Mouse (Mus musculus): ENCODE data around the gene Hdlbp.
"Not testable (repeated sequence)": the region's sequence is repeated elsewhere in the genome, so short reads cannot be mapped to it uniquely, and the experiment has no call there.

The Hdlbp gene

DNA sequence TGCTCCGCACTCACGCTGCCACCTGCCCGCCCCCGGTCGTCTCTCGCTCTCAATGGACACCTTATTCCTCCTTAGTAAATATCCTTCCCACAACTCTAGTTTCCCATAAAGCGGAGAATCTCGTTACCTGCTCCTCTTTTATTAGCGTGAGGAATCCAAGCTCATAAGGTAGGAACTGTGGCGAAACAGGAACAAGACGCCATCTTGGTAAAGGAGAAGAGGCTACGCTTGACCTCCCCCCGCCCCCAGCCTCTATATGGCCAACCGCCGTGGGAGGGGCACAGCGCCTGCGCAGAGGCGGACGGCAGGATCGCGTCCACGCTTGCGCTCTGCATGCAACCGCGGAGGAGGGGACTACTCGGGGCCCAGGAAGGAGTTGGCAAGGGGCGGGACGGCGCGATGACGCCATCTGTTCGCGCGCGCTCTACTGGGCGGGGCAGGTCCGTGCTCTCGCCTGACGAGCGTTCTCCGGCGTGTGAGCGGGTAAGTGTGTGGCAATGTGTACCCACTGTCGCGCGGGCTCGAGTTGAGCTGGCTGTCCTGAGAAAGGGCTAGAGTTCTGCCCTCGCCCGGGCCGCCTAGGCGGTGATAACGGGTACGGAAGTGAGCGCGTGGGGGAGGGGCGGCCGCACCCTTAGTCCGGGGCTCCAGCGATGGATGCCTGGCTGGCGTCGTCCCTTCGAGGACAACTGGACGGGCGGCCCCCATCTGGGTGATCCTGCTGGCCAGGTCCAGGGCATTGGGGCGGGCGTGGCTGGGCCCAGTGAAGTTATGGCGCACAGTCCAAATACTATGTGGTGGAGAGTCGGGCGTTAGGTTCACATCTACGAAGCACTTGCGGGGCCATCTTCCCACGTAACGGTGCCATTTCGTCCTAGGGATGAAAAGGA, at the start of gene Hdlbp:
TSS of gene Hdlbp (minus strand) at position 230 of the 890 bp plus-strand sequence.
- peak; percentile 100 for DNase-seq (ENCODE audit: extremely low read depth, insufficient read length, low spot score)

DNA sequence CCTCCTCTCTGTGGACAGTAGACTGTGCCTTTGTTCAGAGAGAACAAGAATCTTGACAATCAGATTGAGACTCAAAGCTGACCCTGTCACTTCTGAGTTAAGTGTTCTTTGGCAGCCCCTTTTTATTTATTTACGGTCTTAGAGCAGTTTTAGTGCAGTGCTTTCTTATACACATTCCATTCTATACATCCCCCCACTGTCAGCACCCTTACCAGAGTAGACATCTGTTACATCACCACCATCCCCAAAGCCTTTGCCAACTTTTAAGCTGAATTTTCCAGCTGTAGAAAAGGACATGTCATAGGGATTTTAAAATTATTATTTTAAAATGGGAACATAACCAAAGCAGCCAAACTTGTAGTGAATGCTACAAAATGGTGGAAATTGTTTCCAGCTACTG, 43.7 kb upstream of the Hdlbp start:
- no peak for DNase-seq (ENCODE audit: extremely low read depth, insufficient read length, low spot score)

DNA sequence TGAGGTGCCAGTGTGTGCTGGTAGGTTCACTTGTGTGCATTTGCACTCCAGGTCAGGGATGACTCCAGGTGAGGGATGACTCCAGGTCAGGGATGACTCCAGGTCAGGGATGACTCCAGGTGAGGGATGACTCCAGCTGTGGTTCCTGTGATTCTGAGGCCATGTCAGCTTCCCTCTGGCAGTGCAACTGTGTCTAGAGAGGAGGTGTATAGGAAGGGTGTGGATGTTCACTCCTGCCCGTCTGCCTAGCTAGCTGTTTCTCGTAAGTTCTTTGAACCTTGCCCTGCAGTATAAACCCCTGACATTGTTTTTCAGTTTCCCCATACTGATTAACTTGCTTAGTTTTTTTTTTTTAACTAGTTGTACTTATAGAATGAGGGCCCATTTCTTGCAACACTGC, 42.9 kb upstream of the Hdlbp start:
- no peak for DNase-seq (ENCODE audit: extremely low read depth, insufficient read length, low spot score)

DNA sequence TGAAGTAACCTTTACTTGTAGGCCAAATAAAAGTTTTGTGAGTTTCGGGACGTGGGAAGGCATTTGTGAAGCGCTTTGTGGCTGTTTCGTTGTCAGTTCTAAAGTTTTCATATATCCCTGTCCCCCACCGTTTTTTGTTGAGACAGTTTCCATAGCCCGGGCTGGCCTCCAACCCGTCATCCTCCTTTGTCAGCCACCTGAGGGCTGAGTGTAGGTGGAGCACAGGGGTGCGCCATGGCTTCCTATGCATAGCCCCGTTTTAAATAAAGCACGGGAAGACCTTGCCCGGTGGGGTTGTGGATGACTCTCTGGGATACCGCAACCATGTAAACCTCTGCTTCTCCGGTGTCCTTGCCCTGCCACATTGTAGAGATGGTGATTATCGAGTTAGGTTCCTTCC, 34.6 kb upstream of the Hdlbp start:
- DNase-seq (ENCODE audit: extremely low read depth, insufficient read length, low spot score) = no peak

DNA sequence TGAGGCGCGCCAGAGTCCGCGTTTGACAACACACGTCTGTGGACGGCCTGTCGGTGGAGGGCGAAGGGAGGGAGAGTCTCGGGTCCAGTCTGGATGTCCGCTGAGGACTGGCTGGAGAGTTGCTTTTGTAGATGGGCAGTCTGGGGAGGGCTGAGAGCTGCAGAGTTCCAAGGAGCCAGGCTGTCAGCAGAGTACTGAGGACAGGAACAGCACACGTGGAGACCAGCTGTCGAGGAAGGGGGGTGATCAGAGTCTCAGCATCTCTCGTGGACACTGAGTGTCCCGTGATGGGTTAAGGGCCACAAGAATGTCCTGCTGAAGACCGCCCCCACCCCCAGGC, 33.7 kb upstream of the Hdlbp start:
- no peak for DNase-seq (ENCODE audit: extremely low read depth, insufficient read length, low spot score)

DNA sequence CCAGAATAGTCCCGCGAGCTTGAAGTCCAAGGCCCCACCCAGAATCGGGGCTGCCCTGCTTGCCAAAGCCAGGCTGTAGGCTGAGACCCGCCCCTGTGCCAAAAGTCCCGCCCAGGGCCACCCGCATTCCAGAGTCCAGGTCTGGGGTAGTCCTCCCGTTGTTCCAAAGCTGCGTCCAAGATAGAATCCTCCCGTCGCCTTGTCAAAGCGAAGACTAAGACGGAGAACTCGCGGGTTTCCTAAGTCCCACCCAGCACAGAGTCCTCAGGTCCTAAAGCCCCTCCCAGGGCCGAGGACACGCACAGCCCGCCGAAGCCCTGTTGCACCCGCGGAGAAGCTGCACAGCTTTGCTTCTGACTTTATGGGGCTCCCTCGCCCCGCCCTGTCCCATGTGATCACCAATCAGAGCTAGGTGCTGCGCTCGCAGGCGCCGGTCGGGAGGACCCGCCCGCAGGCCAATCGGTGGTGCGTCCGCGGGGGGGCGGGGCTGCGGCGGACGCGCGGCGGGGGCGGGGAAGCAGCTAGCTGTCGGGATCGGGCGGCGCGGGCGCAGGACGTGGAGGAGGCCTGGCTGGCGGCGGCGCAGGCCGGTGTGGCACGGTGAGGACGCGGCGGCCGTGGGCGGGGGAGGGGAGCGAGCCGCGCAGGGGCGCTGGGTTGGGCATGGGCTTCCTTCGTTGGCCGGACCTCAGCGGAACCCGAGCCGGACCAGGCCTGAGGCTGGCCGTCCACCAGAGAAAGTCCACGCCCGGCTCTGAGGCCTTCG, 33.2 kb upstream of the Hdlbp start, which contains the start of gene Farp2:
TSS of gene Farp2 (plus strand) at position 495 of the 766 bp plus-strand sequence.
- DNase-seq (ENCODE audit: extremely low read depth, insufficient read length, low spot score) = peak; percentile 97

DNA sequence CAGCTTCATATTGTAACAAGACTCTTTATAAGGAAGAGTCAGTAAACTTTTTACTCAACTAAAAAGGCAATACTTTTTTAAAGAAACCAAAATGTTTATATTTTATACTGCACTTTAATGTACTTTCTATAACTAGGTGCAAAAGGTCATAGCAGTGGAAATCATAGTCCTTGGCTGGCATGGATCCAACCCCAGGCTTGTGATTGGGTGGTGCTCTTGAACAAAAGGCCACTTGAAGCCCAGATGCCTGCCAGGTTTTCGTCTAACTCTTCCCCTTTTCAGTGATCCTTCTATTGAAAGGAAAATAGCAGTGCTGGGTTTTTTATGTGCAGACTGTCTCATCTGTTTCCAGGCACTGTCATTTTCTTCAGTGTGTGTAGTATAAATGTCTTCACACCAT, 30.0 kb upstream of the Hdlbp start:
- DNase-seq (ENCODE audit: extremely low read depth, insufficient read length, low spot score) = not testable (repeated sequence)

DNA sequence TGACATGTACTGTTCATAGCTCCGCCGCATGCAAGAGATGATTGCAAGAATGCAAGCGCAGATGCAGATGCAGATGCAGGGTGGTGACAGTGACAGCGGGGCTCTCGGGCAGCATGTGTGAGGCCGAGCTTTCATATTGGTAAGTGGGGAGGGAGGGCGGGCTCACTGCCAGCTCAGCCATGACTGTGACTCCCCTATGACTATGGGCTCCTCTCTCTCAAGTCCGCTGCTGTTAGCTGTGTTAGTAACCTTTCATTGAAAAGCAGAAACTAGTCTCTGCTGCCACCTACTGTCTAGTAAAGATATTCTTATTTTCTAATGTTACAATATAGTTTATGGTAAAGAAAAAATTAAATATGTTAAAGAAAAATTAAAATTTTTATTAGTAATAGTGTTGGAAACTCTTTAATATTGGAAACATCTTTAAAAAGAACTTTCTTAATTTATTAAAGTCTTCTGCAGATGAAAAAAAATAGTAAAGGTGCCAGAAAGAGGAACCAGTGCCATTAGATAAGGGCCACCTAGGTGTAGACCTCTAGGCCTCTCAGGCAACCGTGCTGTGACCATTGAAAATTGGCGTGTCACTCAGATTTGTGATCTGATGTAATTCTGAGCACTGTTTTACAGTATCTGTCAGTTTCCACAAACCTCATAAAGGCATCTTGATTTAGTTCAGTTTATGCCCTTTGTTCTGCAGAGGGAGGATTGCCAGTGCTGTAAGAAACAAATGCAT, 28.5 kb upstream of the Hdlbp start:
- peak; percentile 42 for DNase-seq (ENCODE audit: extremely low read depth, insufficient read length, low spot score)

DNA sequence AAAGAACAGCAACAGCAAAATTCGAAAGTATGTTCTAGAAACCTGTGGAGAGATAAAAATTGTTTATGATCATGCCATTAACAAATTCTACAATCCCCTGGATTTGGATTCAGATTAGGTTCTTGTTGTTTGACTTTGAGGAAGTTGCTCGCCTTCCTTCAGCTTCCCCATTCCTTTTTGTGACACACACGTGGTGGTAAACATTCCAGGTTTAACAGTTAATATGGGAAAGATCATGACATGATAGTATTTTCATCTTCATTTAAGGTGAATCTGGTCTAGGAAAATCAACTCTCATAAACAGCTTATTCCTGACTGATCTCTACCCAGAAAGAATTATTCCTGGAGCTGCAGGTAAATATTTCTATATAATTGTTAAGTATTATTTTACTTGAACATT, 16.7 kb upstream of the Hdlbp start:
- DNase-seq (ENCODE audit: extremely low read depth, insufficient read length, low spot score) = no peak

DNA sequence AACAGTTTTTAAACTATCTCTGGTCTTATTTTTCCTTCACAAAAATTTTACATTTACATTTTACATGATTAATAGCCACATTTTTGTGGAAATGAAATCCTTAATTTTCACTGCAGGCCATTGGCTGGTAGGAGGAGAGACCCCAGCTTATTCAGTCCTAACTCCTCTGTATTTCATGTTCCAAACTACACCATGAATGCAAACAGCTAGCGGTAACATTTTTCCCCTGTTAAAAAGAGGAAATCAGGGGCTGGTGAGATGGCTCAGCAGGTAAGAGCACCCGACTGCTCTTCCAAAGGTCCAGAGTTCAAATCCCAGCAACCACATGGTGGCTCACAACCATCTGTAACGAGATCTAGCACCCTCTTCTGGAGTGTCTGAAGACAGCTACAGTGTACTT, 7.7 kb upstream of the Hdlbp start:
- DNase-seq (ENCODE audit: extremely low read depth, insufficient read length, low spot score) = not testable (repeated sequence)

DNA sequence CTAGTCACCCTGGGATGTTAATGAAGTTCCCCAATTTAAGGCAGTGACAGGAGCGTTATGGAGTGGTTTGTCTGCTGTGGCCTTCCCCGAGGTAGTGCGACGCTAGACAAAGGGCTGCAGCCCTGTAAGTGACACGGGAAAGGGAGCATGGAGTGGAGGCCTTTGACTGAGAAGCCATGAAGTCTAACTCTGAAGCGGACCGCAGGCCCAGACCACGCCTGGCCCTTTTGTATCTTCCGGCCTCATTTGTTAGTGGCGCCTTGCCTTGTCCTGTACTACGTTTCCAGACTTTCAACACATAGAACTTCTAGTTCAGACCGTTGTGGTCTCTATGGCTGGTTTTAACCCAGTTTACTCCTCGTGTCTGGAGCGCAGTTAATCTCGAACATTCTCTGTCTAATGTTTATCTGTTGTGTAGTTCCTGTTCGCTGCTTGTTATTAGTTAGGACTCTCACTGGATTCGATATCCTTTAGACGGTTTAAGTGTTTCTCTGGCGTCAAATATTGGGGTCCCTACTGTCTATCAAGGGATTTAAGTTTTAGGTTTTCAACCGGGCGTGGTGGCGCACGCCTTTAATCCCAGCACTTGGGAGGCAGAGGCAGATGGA, 965 bp upstream of the Hdlbp start:
- no peak for DNase-seq (ENCODE audit: extremely low read depth, insufficient read length, low spot score)

DNA sequence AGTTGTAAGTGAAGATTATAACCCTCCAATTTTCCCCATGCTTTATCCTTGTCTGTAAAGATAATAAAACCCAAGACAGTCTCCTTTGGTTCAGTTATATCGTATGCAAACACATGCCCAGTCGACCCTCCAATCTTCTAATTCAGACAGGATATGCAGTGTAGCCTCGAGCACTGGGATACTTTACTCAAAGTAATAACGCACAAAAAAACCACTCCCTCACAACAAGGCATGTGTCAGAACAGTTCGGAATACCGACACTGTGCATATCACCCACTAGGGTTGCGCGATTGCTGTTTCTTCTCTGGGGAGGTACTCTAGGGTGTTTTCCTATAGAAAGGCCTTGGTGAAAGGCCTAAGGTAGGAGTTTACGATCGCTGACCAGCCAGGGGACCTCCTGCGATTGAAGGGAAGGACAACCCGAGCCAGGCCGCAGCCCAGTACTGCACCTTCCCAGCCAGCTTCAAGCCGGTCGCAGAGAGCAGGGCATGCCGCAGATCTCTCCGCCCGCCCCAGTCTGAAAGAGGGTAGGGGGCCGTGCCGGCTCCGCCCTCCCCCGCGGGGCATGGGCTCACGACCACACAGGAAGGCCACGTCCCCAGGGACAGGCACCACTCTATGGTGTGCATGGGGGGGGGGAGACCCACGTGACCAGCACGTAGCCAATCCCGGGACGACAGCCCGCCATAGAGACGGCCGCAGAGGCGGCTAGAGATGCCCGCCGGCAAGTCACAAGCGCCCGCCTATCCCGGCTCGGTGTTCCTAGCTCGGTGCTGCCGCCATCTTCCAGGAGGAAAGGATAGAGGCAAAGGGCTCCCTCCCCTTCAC, 643 bp downstream of the Hdlbp start:
- DNase-seq (ENCODE audit: extremely low read depth, insufficient read length, low spot score) = peak; percentile 97

DNA sequence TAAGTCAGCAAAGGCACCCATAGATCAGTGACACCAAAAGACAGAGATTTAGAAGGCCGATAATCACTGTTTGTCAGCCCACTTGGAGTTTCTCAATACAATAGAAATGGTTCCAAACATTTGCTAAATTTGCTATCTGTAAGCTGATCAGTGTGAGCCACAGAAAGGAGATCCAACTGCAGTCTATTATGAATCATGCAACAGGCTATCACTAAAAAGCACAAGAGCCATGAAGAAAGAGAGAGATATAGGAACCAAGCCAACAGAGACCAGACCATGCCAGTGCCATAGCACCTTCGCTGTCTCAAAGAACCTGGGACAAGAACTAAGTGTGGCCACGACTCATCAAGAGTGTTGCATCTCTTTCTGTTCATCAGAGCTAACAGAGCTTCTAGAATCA, 2.9 kb downstream of the Hdlbp start:
- no peak for DNase-seq (ENCODE audit: extremely low read depth, insufficient read length, low spot score)

DNA sequence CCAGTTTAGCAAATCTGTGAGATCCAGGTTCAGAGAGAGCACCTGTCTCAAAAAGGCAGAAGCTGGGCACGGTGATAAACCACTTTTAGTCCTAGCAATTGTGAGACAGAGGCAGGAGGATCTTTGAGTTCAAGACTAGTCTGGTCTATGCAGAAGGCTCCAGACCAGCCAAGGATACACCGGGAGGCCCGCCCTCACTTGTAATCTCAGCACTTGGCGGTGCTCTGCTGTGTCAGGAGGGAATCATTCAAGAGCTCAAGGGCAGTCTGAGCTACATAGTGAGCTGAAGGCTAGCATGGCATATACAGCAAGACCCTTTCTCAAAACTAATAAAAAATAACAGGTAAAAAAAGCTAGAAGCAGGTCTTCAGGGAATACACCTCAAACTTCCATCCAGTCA, 10.0 kb downstream of the Hdlbp start:
- no peak for DNase-seq (ENCODE audit: extremely low read depth, insufficient read length, low spot score)

DNA sequence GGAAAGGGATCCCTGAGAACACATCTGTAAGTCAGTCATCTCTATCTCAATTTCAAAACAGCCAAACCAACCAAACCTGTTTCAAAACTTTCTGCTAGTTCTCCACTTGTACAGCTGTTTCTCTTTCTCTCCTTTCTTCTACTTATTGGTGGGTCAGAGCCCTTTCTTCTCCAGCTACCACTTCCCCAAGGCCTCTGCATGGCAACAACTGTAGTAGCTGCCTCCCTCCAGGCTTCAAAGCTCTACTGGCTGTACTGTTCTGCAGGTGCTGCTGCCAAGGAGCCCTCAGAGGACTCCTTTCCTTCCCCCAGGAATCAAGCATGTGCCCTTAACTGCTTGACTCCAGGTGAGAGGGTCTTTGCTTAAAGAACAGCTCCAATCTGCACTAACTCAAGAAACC, 12.9 kb downstream of the Hdlbp start:
- DNase-seq (ENCODE audit: extremely low read depth, insufficient read length, low spot score) = no peak

DNA sequence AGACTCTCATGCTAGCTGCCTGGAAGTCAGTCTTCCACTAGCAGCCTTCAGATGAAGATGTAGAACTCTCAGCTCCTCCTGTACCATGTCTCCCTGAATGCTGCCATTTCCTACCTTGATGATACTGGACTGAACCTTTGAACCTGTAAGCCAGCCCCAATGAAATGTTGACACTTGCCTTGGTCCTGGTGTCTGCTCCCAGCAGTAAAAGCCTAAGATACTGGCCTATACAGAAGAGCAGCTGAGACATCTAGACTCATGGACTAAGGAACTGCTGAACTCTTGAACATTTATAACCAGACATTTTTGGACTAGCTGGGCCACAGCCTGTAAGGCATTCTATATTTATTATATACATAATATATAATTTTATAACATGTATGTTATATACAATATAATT, 13.5 kb downstream of the Hdlbp start:
- DNase-seq (ENCODE audit: extremely low read depth, insufficient read length, low spot score) = no peak

DNA sequence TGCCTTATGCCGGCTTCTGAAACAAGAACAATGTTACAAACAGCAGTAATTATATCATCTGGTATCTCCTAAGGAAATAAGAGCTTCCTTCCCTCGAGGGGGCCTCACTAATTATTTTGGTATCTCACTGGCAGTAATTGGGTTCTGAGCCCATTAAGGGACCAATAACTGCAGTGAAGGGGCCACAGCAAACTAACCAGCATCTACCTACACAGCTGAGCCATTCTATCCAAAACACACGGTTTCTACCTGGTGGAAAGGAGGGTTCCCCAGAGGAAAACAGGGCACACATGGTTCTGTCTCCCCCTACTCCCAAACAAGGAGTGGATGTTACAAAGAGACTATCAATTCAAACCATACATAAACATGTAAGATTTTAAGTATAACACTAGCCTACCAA, 19.5 kb downstream of the Hdlbp start:
- DNase-seq (ENCODE audit: extremely low read depth, insufficient read length, low spot score) = no peak

DNA sequence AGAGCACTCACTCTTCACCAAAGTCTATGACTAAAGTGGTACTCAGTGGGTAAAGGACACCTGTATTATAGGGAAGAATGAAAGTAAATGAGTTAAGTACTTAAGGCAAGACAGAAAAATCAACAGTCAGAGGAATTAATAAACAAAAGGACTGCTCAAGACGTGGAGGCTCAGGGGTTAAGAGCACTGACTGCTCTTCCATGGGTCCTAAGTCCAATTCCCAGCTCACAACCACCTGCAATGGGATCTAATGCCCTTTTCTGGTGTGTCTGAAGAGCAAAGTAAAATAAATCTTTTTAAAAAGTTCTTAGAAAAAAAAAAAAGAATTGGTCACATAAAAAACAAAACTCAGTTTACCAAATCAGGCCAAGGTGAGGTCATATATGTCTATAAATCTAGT, 20.3 kb downstream of the Hdlbp start:
- DNase-seq (ENCODE audit: extremely low read depth, insufficient read length, low spot score) = no peak

DNA sequence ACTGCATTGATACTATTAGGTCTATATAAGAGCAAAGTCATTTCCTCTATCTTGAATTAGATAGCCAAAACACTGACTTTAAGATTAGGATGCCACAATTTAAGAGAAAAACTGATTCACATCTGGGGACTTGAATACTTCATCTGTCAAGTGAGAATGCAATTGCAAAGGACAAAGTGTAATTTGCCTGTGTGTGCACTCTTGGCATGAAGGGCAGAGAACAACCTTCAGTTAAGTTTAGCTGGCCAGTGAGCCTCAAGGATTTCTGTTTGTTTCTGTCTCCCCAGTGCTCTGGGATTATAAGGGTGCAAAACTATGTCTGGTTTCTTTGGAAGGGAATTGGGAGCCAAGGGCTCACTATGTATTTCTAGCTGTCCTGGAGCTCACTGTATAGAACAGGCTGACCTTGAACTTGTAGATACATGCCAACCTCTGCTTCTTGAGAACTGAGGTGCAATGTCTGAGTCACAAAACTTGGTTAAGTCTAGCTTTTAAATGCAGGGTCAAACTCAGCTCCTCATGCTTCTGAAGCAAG, 24.8 kb downstream of the Hdlbp start:
- DNase-seq (ENCODE audit: extremely low read depth, insufficient read length, low spot score) = no peak

DNA sequence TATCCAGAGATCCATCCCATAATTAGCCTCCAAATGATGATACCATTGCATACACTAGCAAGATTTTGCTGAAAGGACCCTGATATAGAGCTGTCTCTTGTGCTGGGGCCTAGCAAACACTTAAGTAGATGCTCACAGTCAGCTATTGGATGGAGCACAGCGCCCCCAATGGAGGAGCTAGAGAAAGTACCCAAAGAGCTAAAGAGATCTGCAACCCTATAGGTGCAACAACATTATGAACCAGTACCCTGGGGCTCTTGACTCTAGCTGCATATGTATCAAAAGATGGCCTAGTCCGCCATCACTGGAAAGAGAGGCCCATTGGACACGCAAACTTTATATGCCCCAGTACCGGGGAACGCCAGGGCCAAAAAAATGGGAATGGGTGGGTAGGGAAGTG, 28.5 kb downstream of the Hdlbp start:
- not testable (repeated sequence) for DNase-seq (ENCODE audit: extremely low read depth, insufficient read length, low spot score)

Measured in 3134 (cell line).